Mouse (Mus musculus): Measurements from ENCODE around the gene Glt8d1.

GRCm38 (mm10) chr14:31013928-31014327 is 12.7 kb downstream of the Glt8d1 start:
- no peak for TF ChIP-seq CTCF (IDR thresholded peaks at IDR 0.05; ENCODE audit: low read depth, low read length)
- no peak for TF ChIP-seq POLR2A (IDR thresholded peaks at IDR 0.05; ENCODE audit: insufficient read depth, low read length)
